7 mouse cellular contexts compared by ENCODE assay signal in genomic region chrX:122397652-122398051, GRCm38 (mm10). TPM values are rescaled to one million over a fixed set of nuclear protein-coding genes. Genes with fewer than 3 reads are reported as not detected.
DNase-seq lines count a peak whose midpoint lies in the region; ATAC-seq and TF ChIP-seq lines count a peak whose summit lies in the region.

No protein-coding gene starts in this region.

- H3K9ac ChIP-seq in lung, embryonic 14.5 days: no peak overlapping the region; the same call in 1 of the 2 replicates
- no peak overlapping the region for H3K9ac ChIP-seq in forebrain, embryonic 14.5 days (ENCODE audit: low read length)
- H3K9ac ChIP-seq in limb, embryonic 13.5 days: no peak overlapping the region

- no peak for DNase-seq in lung, embryonic 14.5 days
- no peak for DNase-seq in lung, adult 18-20 months
- DNase-seq in forebrain, embryonic 14.5 days (ENCODE audit: low spot score): no peak
- no peak for DNase-seq in retina, embryonic 14.5 days (ENCODE audit: low spot score)
- no peak for DNase-seq in gastrocnemius, postnatal 36 days

- H3K4me3 ChIP-seq in lung, embryonic 14.5 days (ENCODE audit: low read depth, low read length): peak overlapping the region; percentile 48
- H3K4me3 ChIP-seq in forebrain, embryonic 14.5 days (ENCODE audit: low read depth, low read length): peak overlapping the region; percentile 52
- H3K4me3 ChIP-seq in limb, embryonic 13.5 days: peak overlapping the region; percentile 57
- H3K4me3 ChIP-seq in olfactory bulb, adult 2 months (ENCODE audit: insufficient read depth, low read depth, low read length): peak overlapping the region; percentile 93; the same call in 1 of the 2 replicates

- TF ChIP-seq CTCF in lung, embryonic 14.5 days (IDR thresholded peaks at IDR 0.05; ENCODE audit: low read depth): no peak
- no peak for TF ChIP-seq CTCF in olfactory bulb, adult 2 months (IDR thresholded peaks at IDR 0.05; ENCODE audit: insufficient read depth, low read depth, low read length)

- H3K36me3 ChIP-seq in lung, embryonic 14.5 days (ENCODE audit: insufficient read depth): no peaks in the 10 kb centered on the region
- H3K36me3 ChIP-seq in forebrain, embryonic 14.5 days (ENCODE audit: control insufficient read depth, insufficient read depth, low read length): no peaks in the 10 kb centered on the region
- no peaks in the 10 kb centered on the region for H3K36me3 ChIP-seq in limb, embryonic 13.5 days

- H3K27me3 ChIP-seq in lung, embryonic 14.5 days (ENCODE audit: insufficient read depth, low read length): no peaks in the 10 kb centered on the region
- H3K27me3 ChIP-seq in forebrain, embryonic 14.5 days (replicated peaks; ENCODE audit: control insufficient read depth, insufficient read depth, low read length): no peaks in the 10 kb centered on the region
- no peaks in the 10 kb centered on the region for H3K27me3 ChIP-seq in limb, embryonic 13.5 days

- TF ChIP-seq POLR2A in olfactory bulb, adult 2 months (IDR thresholded peaks at IDR 0.05; ENCODE audit: insufficient read depth, low read depth, low read length): no peak

- no peaks in the 10 kb centered on the region for H3K9me3 ChIP-seq in lung, embryonic 14.5 days (ENCODE audit: low read depth, low read length)
- no peaks in the 10 kb centered on the region for H3K9me3 ChIP-seq in forebrain, embryonic 14.5 days (replicated peaks; ENCODE audit: control insufficient read depth, low read length)
- H3K9me3 ChIP-seq in limb, embryonic 13.5 days: no peaks in the 10 kb centered on the region

- no peaks in the 10 kb centered on the region for H3K4me1 ChIP-seq in lung, embryonic 14.5 days (ENCODE audit: insufficient read depth)
- no peaks in the 10 kb centered on the region for H3K4me1 ChIP-seq in forebrain, embryonic 14.5 days (ENCODE audit: control insufficient read depth, insufficient read depth, low read length)
- H3K4me1 ChIP-seq in limb, embryonic 13.5 days: no peaks in the 10 kb centered on the region
- H3K4me1 ChIP-seq in olfactory bulb, adult 2 months (ENCODE audit: control insufficient read depth, insufficient read depth, low read length): 0 out of 2 replicates have a peak, but pooled peaks cover 2% of the 10 kb centered on the region

- ATAC-seq in lung, embryonic 14.5 days (ENCODE audit: insufficient read depth): peak; percentile 43; the same call in 1 of the 2 replicates
- peak; percentile 53 for ATAC-seq in forebrain, embryonic 14.5 days
- peak; percentile 21; the same call in 1 of the 2 replicates for ATAC-seq in limb, embryonic 13.5 days (ENCODE audit: low FRiP score, low read depth)

- 17% methylated on average over 8 of the region's 8 CpGs for WGBS in lung, embryonic 14.5 days
- 33% methylated on average over 8 of the region's 8 CpGs for WGBS in forebrain, embryonic 14.5 days
- 19% methylated on average over 8 of the region's 8 CpGs for WGBS in limb, embryonic 13.5 days
- 15% methylated on average over 8 of the region's 8 CpGs for WGBS in olfactory bulb, adult 2 months

- H3K4me2 ChIP-seq in lung, embryonic 14.5 days: peak overlapping the region; percentile 63
- peak overlapping the region; percentile 48 for H3K4me2 ChIP-seq in forebrain, embryonic 14.5 days (ENCODE audit: low read length)
- H3K4me2 ChIP-seq in limb, embryonic 13.5 days (replicated peaks): peak overlapping the region; percentile 61

- intact Hi-C loops in gastrocnemius, postnatal 36 days (cut with DNase I): no loop called here

- no peak overlapping the region for H3K27ac ChIP-seq in lung, embryonic 14.5 days (ENCODE audit: low read depth)
- H3K27ac ChIP-seq in forebrain, embryonic 14.5 days (ENCODE audit: low read depth, low read length): no peak overlapping the region
- no peak overlapping the region for H3K27ac ChIP-seq in limb, embryonic 13.5 days
- H3K27ac ChIP-seq in olfactory bulb, adult 2 months (ENCODE audit: insufficient read depth, low read depth, low read length): no peak overlapping the region

RNA-seq across cellular contexts. Expression of gene Nap1l3, which starts 0.5 kb away (rescaled TPM):
- 2.0 and 2.3 TPM in 2 replicates for polyA plus RNA-seq in lung, embryonic 14.5 days (2014; fragmentation: Nextera tagmentation; extraction: Ambion mirVana)
- 27.5 and 34.0 TPM in 2 replicates for polyA plus RNA-seq in forebrain, embryonic 14.5 days (2014; fragmentation: Nextera tagmentation; extraction: Ambion mirVana)
- 5.8 and 6.3 TPM in 2 replicates for polyA plus RNA-seq in limb, embryonic 13.5 days (2015; fragmentation: Nextera tagmentation; extraction: Ambion mirVana)
- polyA plus RNA-seq in olfactory bulb, adult 2 months (2012; ENCODE audit: insufficient read depth, insufficient read length, low replicate concordance, missing spikeins): not detected in 2 replicates
- total RNA-seq in gastrocnemius, postnatal 36 days (2021): under 1 TPM; 0.35 to 0.84 TPM
